Mouse (Mus musculus) brain, adult 10 weeks (tissue): ENCODE data around the gene Vmn2r11. TPM values are rescaled to one million over a fixed set of nuclear protein-coding genes. Genes with fewer than 3 reads are reported as not detected.

Source experiments
- polyA plus RNA-seq: library from polyadenylated mRNA; stranded (reverse); fragments of 350-450 nt; fragmentation: Illumina TruSeq; extraction: RNeasy Lipid Tissue Mini Kit (QIAGEN cat#74804); gene quantifications from one replicate; pipeline ENCODE4 v1.2.3, GENCODE M21; 2015; ENCODE audit warnings: low read depth, low replicate concordance

Vmn2r11 gene
- not detected for polyA plus RNA-seq

GRCm38 (mm10) chr5:109059469-109059868, at the start of gene Vmn2r11:
Gene Vmn2r11 (minus strand): TSS chr5:109059569.

DNA sequence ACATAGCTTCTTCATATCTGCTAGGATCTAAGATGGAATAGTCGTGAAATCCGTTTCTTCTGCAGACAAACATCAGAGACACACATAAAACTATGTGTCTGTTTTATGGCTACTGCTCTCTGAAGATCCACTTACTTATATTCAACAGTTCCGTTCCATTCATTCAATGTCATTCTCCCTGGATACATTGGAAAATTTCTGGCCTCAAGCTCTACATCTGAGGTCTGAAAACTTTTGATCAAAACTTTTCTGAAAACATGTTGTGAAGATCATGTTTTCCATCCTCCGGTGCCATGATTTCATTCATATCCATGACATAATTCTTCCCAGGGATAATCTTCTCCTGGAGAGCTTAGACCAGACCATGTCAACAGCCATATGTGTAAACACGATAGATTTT, 38.5 kb upstream of the Vmn2r11 start, which contains the start of gene Vmn2r12:
TSS of gene Vmn2r12 (minus strand) at position 101 of the 400 bp plus-strand sequence.

DNA sequence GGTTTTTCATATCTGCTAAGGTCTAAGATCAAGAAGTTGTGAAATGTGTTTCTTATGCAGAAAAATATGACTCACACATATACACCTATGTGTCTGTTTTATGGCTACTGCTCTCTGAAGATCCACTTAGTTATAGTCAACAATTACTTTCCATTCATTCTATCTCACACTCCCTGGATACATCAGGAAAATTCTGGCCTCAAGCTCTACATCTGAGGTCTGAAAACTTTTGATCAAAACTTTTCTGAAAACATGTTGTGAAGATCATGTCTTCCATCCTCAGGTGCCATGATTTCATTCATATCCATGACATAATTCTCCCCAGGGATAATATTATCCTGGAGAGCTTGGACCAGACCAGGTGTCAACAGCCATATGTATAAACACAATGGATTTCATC, 52.9 kb downstream of the Vmn2r11 start, which contains the start of gene Vmn2r10:
TSS of gene Vmn2r10 (minus strand) at position 101 of the 400 bp plus-strand sequence.

Other genes starting within 250 kb of the Vmn2r11 start
- gene Vmn2r9, start 207.0 kb downstream of the Vmn2r11 start, polyA plus RNA-seq: not detected
- gene Vmn2r10, start 53.0 kb downstream of the Vmn2r11 start, polyA plus RNA-seq: not detected
- not detected for gene Vmn2r12, start 38.4 kb upstream of the Vmn2r11 start, polyA plus RNA-seq
- gene Vmn2r13, start 132.6 kb upstream of the Vmn2r11 start, polyA plus RNA-seq: not detected
- not detected for gene Vmn2r14, start 165.1 kb upstream of the Vmn2r11 start, polyA plus RNA-seq
- not detected for gene Vmn2r15, start 238.1 kb upstream of the Vmn2r11 start, polyA plus RNA-seq